Comparison of ENCODE assay signal across 10 mouse cellular contexts in the genomic region with DNA sequence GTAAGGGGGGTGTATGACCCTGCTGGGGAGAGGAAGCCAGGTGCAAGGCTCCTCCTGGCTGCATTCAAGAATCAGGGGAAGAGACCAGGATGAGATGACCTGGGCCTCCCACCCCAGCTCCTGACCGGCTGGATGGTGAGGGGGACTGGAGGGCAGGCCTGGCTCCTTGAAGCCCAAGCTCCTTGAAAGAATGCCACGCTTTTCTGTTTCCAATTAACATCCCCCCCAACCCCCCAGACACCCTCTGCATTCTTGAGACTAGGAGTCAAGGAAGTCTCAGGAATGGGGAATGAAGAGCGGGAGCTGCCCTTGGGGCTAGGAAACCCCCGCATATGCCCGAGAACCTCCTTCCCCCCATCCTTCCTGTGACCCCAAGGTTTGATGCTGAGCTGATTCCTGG. TPM values are rescaled to one million over a fixed set of nuclear protein-coding genes. Genes with fewer than 3 reads are reported as not detected.
A peak's percentile ranks its signal among the peaks of the same experiment; 100 is the strongest.
DNase-seq lines count a peak whose midpoint lies in the region; ATAC-seq and TF ChIP-seq lines count a peak whose summit lies in the region.
"Had no signal": no experiment of that assay in that cellular context is flagged by ENCODE, and none has a peak within 500 bp of the region (broad histone marks: within the 10 kb centered on the region; RNA-seq: fewer than 3 reads in every experiment).

No protein-coding gene starts in this region.

- 38% methylated on average over 5 of the region's 5 CpGs for WGBS in heart, embryonic 11.5 days (ENCODE audit: insufficient replicate concordance)
- WGBS in hindbrain, embryonic 10.5 days, result 24% methylated on average over 5 of the region's 5 CpGs
- 43% methylated on average over 5 of the region's 5 CpGs for WGBS in midbrain, embryonic 11.5 days

- H3K9ac ChIP-seq in heart, embryonic 11.5 days (ENCODE audit: low read depth, low read length), result no peak overlapping the region
- peak overlapping the region; percentile 20; the same call in 1 of the 2 replicates for H3K9ac ChIP-seq in midbrain, embryonic 11.5 days (ENCODE audit: low read length)

- H3K27me3 ChIP-seq in heart, embryonic 11.5 days (ENCODE audit: control insufficient read depth, insufficient read depth, low read length), result no peaks in the 10 kb centered on the region
- H3K27me3 ChIP-seq in hindbrain, embryonic 10.5 days (ENCODE audit: insufficient read depth, poor library complexity, severe bottlenecking), result no peaks in the 10 kb centered on the region
- H3K27me3 ChIP-seq in midbrain, embryonic 11.5 days (ENCODE audit: control insufficient read depth, insufficient read depth, low read length), result no peaks in the 10 kb centered on the region

- no peak overlapping the region for H3K27ac ChIP-seq in heart, embryonic 11.5 days (ENCODE audit: low read depth, low read length)
- peak overlapping the region; percentile 89 for H3K27ac ChIP-seq in bone marrow macrophage, adult 2 months (ENCODE audit: insufficient read depth, low read depth, low read length)
- H3K27ac ChIP-seq in hindbrain, embryonic 10.5 days, result peak overlapping the region; percentile 100
- H3K27ac ChIP-seq in midbrain, embryonic 11.5 days (ENCODE audit: low read depth, low read length), result peak overlapping the region; percentile 25; the same call in 1 of the 2 replicates

- H3K36me3 ChIP-seq in heart, embryonic 11.5 days (ENCODE audit: control insufficient read depth, insufficient read depth, low read length), result no peaks in the 10 kb centered on the region
- H3K36me3 ChIP-seq in hindbrain, embryonic 10.5 days, result peaks cover 17% of the 10 kb centered on the region
- H3K36me3 ChIP-seq in midbrain, embryonic 11.5 days (ENCODE audit: control insufficient read depth, insufficient read depth, low read length), result no peaks in the 10 kb centered on the region

- intact Hi-C loops in heart, postnatal 10 days (cut with DNase I), result no loop called here

- peaks cover 30% of the 10 kb centered on the region for H3K4me1 ChIP-seq in heart, embryonic 11.5 days (ENCODE audit: control insufficient read depth, insufficient read depth, low read length)
- H3K4me1 ChIP-seq in bone marrow macrophage, adult 2 months (ENCODE audit: control insufficient read depth, insufficient read depth, low read length), result peaks cover 47% of the 10 kb centered on the region
- H3K4me1 ChIP-seq in hindbrain, embryonic 10.5 days (replicated peaks), result peaks cover 49% of the 10 kb centered on the region
- peaks cover 29% of the 10 kb centered on the region for H3K4me1 ChIP-seq in midbrain, embryonic 11.5 days (ENCODE audit: control insufficient read depth, insufficient read depth, low read length)

- no peak for DNase-seq in heart, postnatal 10 days
- peak; percentile 50 for DNase-seq in hindbrain, embryonic 10.5 days (ENCODE audit: low spot score)
- DNase-seq in midbrain, embryonic 11.5 days (ENCODE audit: low spot score, missing footprints), result no peak
- DNase-seq in adrenal gland, adult 2 months, result no peak
- no peak for DNase-seq in thymus, postnatal 25 days
- no peak for DNase-seq in kidney, postnatal 36 days
- DNase-seq: right cerebral cortex, postnatal 4 days had no signal

- no peak for TF ChIP-seq CTCF in bone marrow macrophage, adult 2 months (IDR thresholded peaks at IDR 0.05; ENCODE audit: low read depth, low read length)

- H3K4me3 ChIP-seq in heart, embryonic 11.5 days (ENCODE audit: low read depth, low read length), result no peak overlapping the region
- H3K4me3 ChIP-seq in bone marrow macrophage, adult 2 months (ENCODE audit: insufficient read depth, low read length), result no peak overlapping the region
- H3K4me3 ChIP-seq in hindbrain, embryonic 10.5 days, result peak overlapping the region; percentile 99; the same call in 1 of the 2 replicates
- no peak overlapping the region for H3K4me3 ChIP-seq in midbrain, embryonic 11.5 days (ENCODE audit: low read depth, low read length)

- H3K4me2 ChIP-seq in heart, embryonic 11.5 days, result 0 out of 2 replicates have a peak overlapping the region, but pooled peaks have one; percentile 0
- H3K4me2 ChIP-seq in midbrain, embryonic 11.5 days, result peak overlapping the region; percentile 17

- H3K9me3 ChIP-seq in heart, embryonic 11.5 days (replicated peaks; ENCODE audit: control insufficient read depth, low read length), result no peaks in the 10 kb centered on the region
- no peaks in the 10 kb centered on the region for H3K9me3 ChIP-seq in hindbrain, embryonic 10.5 days
- H3K9me3 ChIP-seq in midbrain, embryonic 11.5 days (ENCODE audit: control insufficient read depth, low read length), result no peaks in the 10 kb centered on the region

- ATAC-seq in heart, embryonic 11.5 days (replicated peaks; ENCODE audit: insufficient number of reproducible peaks, low FRiP score, low TSS enrichment), result no peak
- ATAC-seq in midbrain, embryonic 11.5 days (ENCODE audit: low FRiP score), result no peak

- no peak for TF ChIP-seq POLR2A in bone marrow macrophage, adult 2 months (IDR thresholded peaks at IDR 0.05; ENCODE audit: borderline replicate concordance, low read depth, low read length)

RNA-seq across cellular contexts. Expression of a gene that starts 3.2 kb away (rescaled TPM):
- 4.9 and 5.7 TPM in 2 replicates for polyA plus RNA-seq in heart, embryonic 11.5 days (2014; fragmentation: Nextera tagmentation; extraction: Ambion mirVana)
- 1 to 10 TPM; 9.3 to 9.6 TPM for total RNA-seq in heart, postnatal 10 days (2021)
- polyA plus RNA-seq in bone marrow macrophage, adult 2 months (2012; ENCODE audit: insufficient read depth, insufficient read length, missing spikeins), result 22.1 and 35.5 TPM in 2 replicates
- polyA plus RNA-seq in hindbrain, embryonic 10.5 days (2016; fragmentation: Nextera tagmentation; extraction: Ambion mirVana), result 7.7 and 10.7 TPM in 2 replicates
- 5.0 and 6.1 TPM in 2 replicates for polyA plus RNA-seq in midbrain, embryonic 11.5 days (2014; fragmentation: Nextera tagmentation; extraction: Ambion mirVana)
- 10 to 100 TPM in 1 of 2 experiments, 1 to 10 TPM in 1; 9.4 to 10.4 TPM for total RNA-seq in adrenal gland, adult 2 months (2021)
- polyA plus RNA-seq in adrenal gland, adult 2 months (2012; rRNA removed), result 19.8 and 26.2 TPM in 2 replicates

RNA-seq across cellular contexts. Expression of a gene that starts 17.1 kb away (rescaled TPM):
- not detected in 2 replicates for polyA plus RNA-seq in heart, embryonic 11.5 days (2014; fragmentation: Nextera tagmentation; extraction: Ambion mirVana)
- not detected for total RNA-seq in heart, postnatal 10 days (2021)
- 0.20 and 0.48 TPM in 2 replicates for polyA plus RNA-seq in bone marrow macrophage, adult 2 months (2012; ENCODE audit: insufficient read depth, insufficient read length, missing spikeins)
- 0.04 TPM in 1 of 2 replicates, not detected in the other for polyA plus RNA-seq in hindbrain, embryonic 10.5 days (2016; fragmentation: Nextera tagmentation; extraction: Ambion mirVana)
- polyA plus RNA-seq in midbrain, embryonic 11.5 days (2014; fragmentation: Nextera tagmentation; extraction: Ambion mirVana), result not detected in 2 replicates
- total RNA-seq in adrenal gland, adult 2 months (2021), result under 1 TPM; 0.06 to 0.07 TPM
- 0.04 and 0.09 TPM in 2 replicates for polyA plus RNA-seq in adrenal gland, adult 2 months (2012; rRNA removed)
- polyA plus RNA-seq: large intestine, adult 2 months had no signal

RNA-seq across cellular contexts. Expression of a gene that starts 53.7 kb away (rescaled TPM):
- polyA plus RNA-seq in heart, embryonic 11.5 days (2014; fragmentation: Nextera tagmentation; extraction: Ambion mirVana), result 158 and 168 TPM in 2 replicates
- total RNA-seq in heart, postnatal 10 days (2021), result 100 to 1,000 TPM in 1 of 2 experiments, 10 to 100 TPM in 1; 93.2 to 100 TPM
- 187 and 189 TPM in 2 replicates for polyA plus RNA-seq in bone marrow macrophage, adult 2 months (2012; ENCODE audit: insufficient read depth, insufficient read length, missing spikeins)
- polyA plus RNA-seq in hindbrain, embryonic 10.5 days (2016; fragmentation: Nextera tagmentation; extraction: Ambion mirVana), result 193 and 221 TPM in 2 replicates
- polyA plus RNA-seq in midbrain, embryonic 11.5 days (2014; fragmentation: Nextera tagmentation; extraction: Ambion mirVana), result 162 and 165 TPM in 2 replicates
- total RNA-seq in adrenal gland, adult 2 months (2021), result 100 to 1,000 TPM; 149 to 167 TPM
- polyA plus RNA-seq in adrenal gland, adult 2 months (2012; rRNA removed), result 316 and 381 TPM in 2 replicates
